15 mouse cellular contexts compared by ENCODE assay signal in genomic region chr3:149496829-149497471, GRCm38 (mm10).
A peak's percentile ranks its signal among the peaks of the same experiment; 100 is the strongest.
DNase-seq lines count a peak whose midpoint lies in the region; ATAC-seq and TF ChIP-seq lines count a peak whose summit lies in the region.
"Had no signal": no experiment of that assay in that cellular context is flagged by ENCODE, and none has a peak within 500 bp of the region (broad histone marks: within the 10 kb centered on the region; RNA-seq: fewer than 3 reads in every experiment).

No protein-coding gene starts in this region.

- H3K27ac ChIP-seq in heart, embryonic 14.5 days (replicated peaks in 1 of 2; ENCODE audit: control insufficient read depth in 1 of 2, insufficient read depth in 1 of 2, low read depth in 2 of 2, low read length in 2 of 2), result no peak overlapping the region
- no peak overlapping the region for H3K27ac ChIP-seq in lung, postnatal 0 days (ENCODE audit: low read length)
- H3K27ac ChIP-seq in intestine, embryonic 15.5 days, result peak overlapping the region; percentile 44; the same call in 1 of the 2 replicates
- peak overlapping the region; percentile 73 for H3K27ac ChIP-seq in stomach, postnatal 0 days (replicated peaks)
- no peak overlapping the region for H3K27ac ChIP-seq in cerebellum, adult 2 months (ENCODE audit: insufficient read depth, low read length)
- H3K27ac ChIP-seq: lung, embryonic 15.5 days; neural tube, embryonic 13.5 days had no signal

- TF ChIP-seq CTCF in lung, postnatal 0 days (IDR thresholded peaks at IDR 0.05), result no peak
- TF ChIP-seq CTCF in stomach, postnatal 0 days (IDR thresholded peaks at IDR 0.05; ENCODE audit: low read depth), result no peak
- TF ChIP-seq CTCF in cerebellum, adult 2 months (IDR thresholded peaks at IDR 0.05; ENCODE audit: borderline replicate concordance, insufficient read depth, low read depth, low read length), result no peak

- no peak for TF ChIP-seq POLR2A in cerebellum, adult 2 months (IDR thresholded peaks at IDR 0.05; ENCODE audit: borderline replicate concordance, insufficient read depth, low read length)

- H3K36me3 ChIP-seq in heart, embryonic 14.5 days (ENCODE audit: control insufficient read depth, insufficient read depth, low read length), result no peaks in the 10 kb centered on the region
- no peaks in the 10 kb centered on the region for H3K36me3 ChIP-seq in lung, postnatal 0 days (ENCODE audit: insufficient read depth, low read length)
- no peaks in the 10 kb centered on the region for H3K36me3 ChIP-seq in intestine, embryonic 15.5 days
- H3K36me3 ChIP-seq in stomach, postnatal 0 days (ENCODE audit: control insufficient read depth, insufficient read depth, low read length), result no peaks in the 10 kb centered on the region
- H3K36me3 ChIP-seq: lung, embryonic 15.5 days; neural tube, embryonic 13.5 days had no signal

- TF ChIP-seq EP300 in lung, postnatal 0 days (IDR thresholded peaks at IDR 0.05), result no peak
- no peak for TF ChIP-seq EP300 in stomach, postnatal 0 days (optimal IDR thresholded peaks at IDR 0.05)

- intact Hi-C loops in heart, postnatal 25 days (cut with DNase I), result no loop called here

- no peak for ATAC-seq in heart, embryonic 14.5 days (ENCODE audit: insufficient number of reproducible peaks, insufficient read depth, low FRiP score, low read depth)
- no peak for ATAC-seq in lung, postnatal 0 days
- peak; percentile 67; the same call in 1 of the 2 replicates for ATAC-seq in intestine, embryonic 15.5 days
- ATAC-seq in stomach, postnatal 0 days (ENCODE audit: low FRiP score, low TSS enrichment), result no peak
- ATAC-seq: midbrain, embryonic 16.5 days had no signal

- H3K4me2 ChIP-seq in heart, embryonic 14.5 days (ENCODE audit: low read length), result peak overlapping the region; percentile 17; the same call in 1 of the 2 replicates
- peak overlapping the region; percentile 22; the same call in 1 of the 2 replicates for H3K4me2 ChIP-seq in lung, postnatal 0 days (replicated peaks; ENCODE audit: low read depth, low read length)
- H3K4me2 ChIP-seq in intestine, embryonic 15.5 days (replicated peaks), result peak overlapping the region; percentile 22; the same call in 1 of the 2 replicates
- H3K4me2 ChIP-seq in stomach, postnatal 0 days (replicated peaks; ENCODE audit: low read depth), result peak overlapping the region; percentile 39
- H3K4me2 ChIP-seq: lung, embryonic 15.5 days; neural tube, embryonic 13.5 days had no signal

- H3K4me1 ChIP-seq in heart, embryonic 14.5 days (ENCODE audit: control insufficient read depth in 2 of 2, insufficient read depth in 2 of 2, low read length in 2 of 2), result no peaks in the 10 kb centered on the region
- H3K4me1 ChIP-seq in lung, postnatal 0 days (ENCODE audit: insufficient read depth, low read depth, low read length), result no peaks in the 10 kb centered on the region
- H3K4me1 ChIP-seq in intestine, embryonic 15.5 days (replicated peaks), result no peaks in the 10 kb centered on the region
- no peaks in the 10 kb centered on the region for H3K4me1 ChIP-seq in stomach, postnatal 0 days (replicated peaks; ENCODE audit: control insufficient read depth, insufficient read depth)
- no peaks in the 10 kb centered on the region for H3K4me1 ChIP-seq in cerebellum, adult 2 months (ENCODE audit: control insufficient read depth, insufficient read depth, low read length)
- H3K4me1 ChIP-seq: lung, embryonic 15.5 days; neural tube, embryonic 13.5 days had no signal

- no peak overlapping the region for H3K4me3 ChIP-seq in heart, embryonic 14.5 days (ENCODE audit: control insufficient read depth in 1 of 2, insufficient read depth in 1 of 2, low read depth in 1 of 2, low read length in 2 of 2)
- H3K4me3 ChIP-seq in lung, postnatal 0 days (ENCODE audit: low read depth, low read length), result no peak overlapping the region
- no peak overlapping the region for H3K4me3 ChIP-seq in intestine, embryonic 15.5 days (replicated peaks)
- H3K4me3 ChIP-seq in stomach, postnatal 0 days (ENCODE audit: low read depth, low read length), result no peak overlapping the region
- H3K4me3 ChIP-seq in cerebellum, adult 2 months (replicated peaks; ENCODE audit: insufficient read depth, low read depth, low read length), result no peak overlapping the region
- H3K4me3 ChIP-seq: erythroblast, embryonic 14.5 days; lung, embryonic 15.5 days; neural tube, embryonic 13.5 days had no signal

- H3K9me3 ChIP-seq in heart, embryonic 14.5 days (ENCODE audit: control insufficient read depth, low read length), result no peaks in the 10 kb centered on the region
- no peaks in the 10 kb centered on the region for H3K9me3 ChIP-seq in lung, postnatal 0 days (ENCODE audit: low read length)
- no peaks in the 10 kb centered on the region for H3K9me3 ChIP-seq in intestine, embryonic 15.5 days
- H3K9me3 ChIP-seq in stomach, postnatal 0 days (ENCODE audit: control insufficient read depth, low read length), result no peaks in the 10 kb centered on the region
- H3K9me3 ChIP-seq: lung, embryonic 15.5 days; neural tube, embryonic 13.5 days had no signal

- DNase-seq in heart, postnatal 25 days (ENCODE audit: low spot score), result no peak
- no peak for DNase-seq in lung, postnatal 0 days (ENCODE audit: low spot score)
- no peak for DNase-seq in lung, postnatal 14 days
- no peak for DNase-seq in stomach, postnatal 0 days (ENCODE audit: low spot score)
- DNase-seq in thymus, adult 18-20 months, result no peak
- no peak for DNase-seq in cerebellum, adult 2 months
- DNase-seq: cerebellum, adult 8-10 months; kidney, adult 2 months; thymus, postnatal 14 days had no signal

- H3K27me3 ChIP-seq in heart, embryonic 14.5 days (ENCODE audit: control insufficient read depth, insufficient read depth, low read length), result no peaks in the 10 kb centered on the region
- no peaks in the 10 kb centered on the region for H3K27me3 ChIP-seq in lung, postnatal 0 days (replicated peaks; ENCODE audit: insufficient read depth, low read length)
- H3K27me3 ChIP-seq in intestine, embryonic 15.5 days (replicated peaks), result no peaks in the 10 kb centered on the region
- H3K27me3 ChIP-seq in stomach, postnatal 0 days (ENCODE audit: control insufficient read depth, insufficient read depth, low read length), result no peaks in the 10 kb centered on the region
- H3K27me3 ChIP-seq in cerebellum, adult 2 months (ENCODE audit: control insufficient read depth, insufficient read depth, low read length), result no peaks in the 10 kb centered on the region
- H3K27me3 ChIP-seq: lung, embryonic 15.5 days; neural tube, embryonic 13.5 days had no signal

- no peak overlapping the region for H3K9ac ChIP-seq in heart, embryonic 14.5 days (ENCODE audit: low read length)
- H3K9ac ChIP-seq in lung, postnatal 0 days (replicated peaks; ENCODE audit: low read depth), result no peak overlapping the region
- no peak overlapping the region for H3K9ac ChIP-seq in intestine, embryonic 15.5 days
- no peak overlapping the region for H3K9ac ChIP-seq in stomach, postnatal 0 days (ENCODE audit: low read length)
- H3K9ac ChIP-seq: lung, embryonic 15.5 days; neural tube, embryonic 13.5 days had no signal

- 67% methylated on average over 10 of the region's 10 CpGs for WGBS in heart, embryonic 14.5 days
- WGBS in lung, postnatal 0 days, result 57% methylated on average over 10 of the region's 10 CpGs
- 42% methylated on average over 10 of the region's 10 CpGs for WGBS in intestine, embryonic 15.5 days
- 38% methylated on average over 10 of the region's 10 CpGs for WGBS in stomach, postnatal 0 days
- WGBS in cerebellum, adult 2 months, result 87% methylated on average over 10 of the region's 10 CpGs

Comparison
In these comparisons a context has a peak if more than half of its experiments do, and no peak if none do; other contexts are left out.
1. H3K27ac ChIP-seq: peak in intestine, embryonic 15.5 days (single experiment) and stomach, postnatal 0 days (single experiment); none in heart, embryonic 14.5 days (0 of 2), lung, postnatal 0 days (single experiment) and cerebellum, adult 2 months (single experiment).
2. Peak in every context shown above with its lines, with median percentiles within 50 percentile points of each other: H3K4me2 ChIP-seq.